Mouse (Mus musculus): Measurements from ENCODE around the gene Zdhhc23. TPM values are rescaled to one million over a fixed set of nuclear protein-coding genes. Genes with fewer than 3 reads are reported as not detected.

The Zdhhc23 gene
- polyA plus RNA-seq, 1 experiment from 2014 or later, result 1.4 TPM

- Histone ChIP-seq H3K9ac (no peak overlapping the region), H3K4me3 (no peak overlapping the region), H3K4me1 (replicated peaks) (peaks cover 8% of the 10 kb centered on the region), H3K27ac (replicated peaks) (no peak overlapping the region), H3K4me2 (no peak overlapping the region), H3K27me3 (no peaks in the 10 kb centered on the region), H3K36me3 (peaks cover 9% of the 10 kb centered on the region; the same call in 1 of the 2 replicates), H3K9me3 (no peaks in the 10 kb centered on the region)
- ATAC-seq (ENCODE audit: low read depth), result no peak
- 86% methylated on average over 3 of the region's 3 CpGs for WGBS
Measured at GRCm38 (mm10) chr16:43963780-43964179, 15.8 kb downstream of the Zdhhc23 start.

- ATAC-seq (ENCODE audit: low read depth), result no peak
- H3K27ac ChIP-seq (replicated peaks), result no peak overlapping the region
Measured at GRCm38 (mm10) chr16:43963291-43963690, 16.3 kb downstream of the Zdhhc23 start.

GRCm38 (mm10) chr16:43958038-43958437 is 21.6 kb downstream of the Zdhhc23 start:
- no peak overlapping the region for H3K9ac ChIP-seq

More at GRCm38 (mm10) chr16:43963291-43963690, 16.3 kb downstream of the Zdhhc23 start:
- no peaks in the 10 kb centered on the region for H3K9me3 ChIP-seq
- 0 out of 2 replicates have a peak, but pooled peaks cover 4% of the 10 kb centered on the region for H3K36me3 ChIP-seq
- H3K4me1 ChIP-seq (replicated peaks), result peaks cover 8% of the 10 kb centered on the region
- H3K27me3 ChIP-seq, result no peaks in the 10 kb centered on the region
- H3K4me2 ChIP-seq, result no peak overlapping the region
- no peak overlapping the region for H3K4me3 ChIP-seq
- H3K9ac ChIP-seq, result no peak overlapping the region
- 91% methylated on average over 9 of the region's 9 CpGs for WGBS

GRCm38 (mm10) chr16:43954913-43955312 is 24.7 kb downstream of the Zdhhc23 start:
- 82% methylated on average over 6 of the region's 6 CpGs for WGBS
- H3K4me3 ChIP-seq, result no peak overlapping the region
- H3K4me1 ChIP-seq (replicated peaks), result no peaks in the 10 kb centered on the region
- H3K27me3 ChIP-seq, result no peaks in the 10 kb centered on the region
- no peak overlapping the region for H3K9ac ChIP-seq
- ATAC-seq (ENCODE audit: low read depth), result no peak
- no peaks in the 10 kb centered on the region for H3K9me3 ChIP-seq
- H3K4me2 ChIP-seq, result no peak overlapping the region
- H3K36me3 ChIP-seq, result 0 out of 2 replicates have a peak, but pooled peaks cover 12% of the 10 kb centered on the region
- H3K27ac ChIP-seq (replicated peaks), result no peak overlapping the region

More at GRCm38 (mm10) chr16:43958038-43958437, 21.6 kb downstream of the Zdhhc23 start:
- 0 out of 2 replicates have a peak, but pooled peaks cover 10% of the 10 kb centered on the region for H3K36me3 ChIP-seq
- WGBS, result 86% methylated on average over 4 of the region's 4 CpGs
- no peak overlapping the region for H3K27ac ChIP-seq (replicated peaks)
- no peak overlapping the region for H3K4me2 ChIP-seq
- no peaks in the 10 kb centered on the region for H3K9me3 ChIP-seq
- ATAC-seq (ENCODE audit: low read depth), result no peak
- H3K27me3 ChIP-seq, result no peaks in the 10 kb centered on the region
- no peak overlapping the region for H3K4me3 ChIP-seq
- H3K4me1 ChIP-seq (replicated peaks), result no peaks in the 10 kb centered on the region

GRCm38 (mm10) chr16:43951591-43951990 is 28.0 kb downstream of the Zdhhc23 start:
- no peak for ATAC-seq (ENCODE audit: low read depth)
- no peak overlapping the region for H3K4me3 ChIP-seq
- no peaks in the 10 kb centered on the region for H3K27me3 ChIP-seq
- no peaks in the 10 kb centered on the region for H3K9me3 ChIP-seq
- 0 out of 2 replicates have a peak, but pooled peaks cover 8% of the 10 kb centered on the region for H3K36me3 ChIP-seq
- no peak overlapping the region for H3K27ac ChIP-seq (replicated peaks)
- no peaks in the 10 kb centered on the region for H3K4me1 ChIP-seq (replicated peaks)
- no peak overlapping the region for H3K9ac ChIP-seq
- no peak overlapping the region for H3K4me2 ChIP-seq
- WGBS, result 85% methylated on average over 4 of the region's 4 CpGs

- H3K27ac ChIP-seq (replicated peaks), result no peak overlapping the region
Measured at GRCm38 (mm10) chr16:43945869-43946268, 33.7 kb downstream of the Zdhhc23 start.

GRCm38 (mm10) chr16:43945351-43945750 is 34.2 kb downstream of the Zdhhc23 start:
- Histone ChIP-seq H3K27ac (replicated peaks) (no peak overlapping the region), H3K4me3 (no peak overlapping the region), H3K36me3 (no peaks in the 10 kb centered on the region), H3K9me3 (no peaks in the 10 kb centered on the region), H3K4me1 (replicated peaks) (no peaks in the 10 kb centered on the region), H3K27me3 (no peaks in the 10 kb centered on the region), H3K4me2 (no peak overlapping the region), H3K9ac (no peak overlapping the region)
- 89% methylated on average over 3 of the region's 3 CpGs for WGBS
- ATAC-seq (ENCODE audit: low read depth), result no peak

More at GRCm38 (mm10) chr16:43945869-43946268, 33.7 kb downstream of the Zdhhc23 start:
- H3K9ac ChIP-seq, result no peak overlapping the region
- H3K9me3 ChIP-seq, result no peaks in the 10 kb centered on the region
- H3K4me2 ChIP-seq, result no peak overlapping the region
- WGBS, result 77% methylated on average over 3 of the region's 3 CpGs
- H3K4me1 ChIP-seq (replicated peaks), result no peaks in the 10 kb centered on the region
- H3K27me3 ChIP-seq, result no peaks in the 10 kb centered on the region
- no peak for ATAC-seq (ENCODE audit: low read depth)
- H3K4me3 ChIP-seq, result no peak overlapping the region
- no peaks in the 10 kb centered on the region for H3K36me3 ChIP-seq

GRCm38 (mm10) chr16:43940846-43941245 is 38.7 kb downstream of the Zdhhc23 start:
- no peak overlapping the region for H3K27ac ChIP-seq (replicated peaks)
- no peaks in the 10 kb centered on the region for H3K4me1 ChIP-seq (replicated peaks)
- WGBS, result 79% methylated on average over 4 of the region's 4 CpGs
- H3K4me3 ChIP-seq, result no peak overlapping the region
- H3K9me3 ChIP-seq, result no peaks in the 10 kb centered on the region
- ATAC-seq (ENCODE audit: low read depth), result no peak
- H3K4me2 ChIP-seq, result no peak overlapping the region
- no peak overlapping the region for H3K9ac ChIP-seq
- no peaks in the 10 kb centered on the region for H3K36me3 ChIP-seq
- H3K27me3 ChIP-seq, result no peaks in the 10 kb centered on the region

GRCm38 (mm10) chr16:43935892-43936291 is 43.7 kb downstream of the Zdhhc23 start:
- ATAC-seq (ENCODE audit: low read depth), result no peak
- 83% methylated on average over 3 of the region's 3 CpGs for WGBS

GRCm38 (mm10) chr16:43935367-43935766 is 44.2 kb downstream of the Zdhhc23 start:
- ATAC-seq (ENCODE audit: low read depth), result no peak
- no peaks in the 10 kb centered on the region for H3K9me3 ChIP-seq
- H3K36me3 ChIP-seq, result no peaks in the 10 kb centered on the region
- peaks cover 15% of the 10 kb centered on the region for H3K4me1 ChIP-seq (replicated peaks)
- no peak overlapping the region for H3K4me3 ChIP-seq
- H3K27ac ChIP-seq (replicated peaks), result no peak overlapping the region
- 69% methylated on average over 3 of the region's 3 CpGs for WGBS
- no peaks in the 10 kb centered on the region for H3K27me3 ChIP-seq
- no peak overlapping the region for H3K9ac ChIP-seq
- H3K4me2 ChIP-seq, result no peak overlapping the region

More at GRCm38 (mm10) chr16:43935892-43936291, 43.7 kb downstream of the Zdhhc23 start:
- Histone ChIP-seq H3K4me2 (no peak overlapping the region), H3K27me3 (no peaks in the 10 kb centered on the region), H3K9me3 (no peaks in the 10 kb centered on the region), H3K36me3 (no peaks in the 10 kb centered on the region), H3K4me3 (no peak overlapping the region), H3K27ac (replicated peaks) (no peak overlapping the region), H3K4me1 (replicated peaks) (peaks cover 14% of the 10 kb centered on the region), H3K9ac (no peak overlapping the region)

GRCm38 (mm10) chr16:43934856-43935255 is 44.7 kb downstream of the Zdhhc23 start:
- H3K27ac ChIP-seq (replicated peaks), result no peak overlapping the region
- H3K27me3 ChIP-seq, result no peaks in the 10 kb centered on the region
- no peak for ATAC-seq (ENCODE audit: low read depth)
- no peak overlapping the region for H3K4me2 ChIP-seq
- no peaks in the 10 kb centered on the region for H3K9me3 ChIP-seq
- H3K36me3 ChIP-seq, result no peaks in the 10 kb centered on the region
- peaks cover 15% of the 10 kb centered on the region for H3K4me1 ChIP-seq (replicated peaks)
- no peak overlapping the region for H3K4me3 ChIP-seq
- H3K9ac ChIP-seq, result no peak overlapping the region
- WGBS, result 86% methylated on average over 8 of the region's 8 CpGs

- H3K36me3 ChIP-seq, result no peaks in the 10 kb centered on the region
- no peak overlapping the region for H3K4me3 ChIP-seq
- no peak overlapping the region for H3K9ac ChIP-seq
- H3K27ac ChIP-seq (replicated peaks), result no peak overlapping the region
- no peak for ATAC-seq (ENCODE audit: low read depth)
- H3K27me3 ChIP-seq, result no peaks in the 10 kb centered on the region
- H3K9me3 ChIP-seq, result no peaks in the 10 kb centered on the region
- H3K4me2 ChIP-seq, result no peak overlapping the region
- H3K4me1 ChIP-seq (replicated peaks), result peaks cover 15% of the 10 kb centered on the region
- WGBS, result 90% methylated on average over 6 of the region's 6 CpGs
Measured at GRCm38 (mm10) chr16:43933041-43933440, 46.5 kb downstream of the Zdhhc23 start.

GRCm38 (mm10) chr16:43932319-43932718 is 47.3 kb downstream of the Zdhhc23 start:
- no peaks in the 10 kb centered on the region for H3K27me3 ChIP-seq
- no peak overlapping the region for H3K4me3 ChIP-seq
- no peak overlapping the region for H3K9ac ChIP-seq
- peak; percentile 46; the same call in 1 of the 2 replicates for ATAC-seq (ENCODE audit: low read depth)
- WGBS, result 80% methylated on average over 7 of the region's 7 CpGs
- peak overlapping the region; percentile 54 for H3K27ac ChIP-seq (replicated peaks)
- no peak overlapping the region for H3K4me2 ChIP-seq
- no peaks in the 10 kb centered on the region for H3K36me3 ChIP-seq
- peaks cover 15% of the 10 kb centered on the region for H3K4me1 ChIP-seq (replicated peaks)
- no peaks in the 10 kb centered on the region for H3K9me3 ChIP-seq

Data from neural tube, embryonic 13.5 days (tissue).